Mouse (Mus musculus) lung, embryonic 16.5 days (tissue): Measurements from ENCODE around the gene Ikzf1. TPM values are rescaled to one million over a fixed set of nuclear protein-coding genes. Genes with fewer than 3 reads are reported as not detected.

Experiments
- ATAC-seq: fragments of 200-750 bp; cut with Nextera tagmentation; 2 replicates; pipeline ENCODE4 v1.8.0; 2017; ENCODE audit warnings: low read depth, mild to moderate bottlenecking, moderate library complexity
- H3K27ac ChIP-seq: fragments of 300-500 bp; sonication (generic); 2 replicates; pipeline ENCODE4 v1.5.1; 2014; ENCODE audit warnings: mild to moderate bottlenecking, control low read depth, low read length
- H3K27me3 ChIP-seq: fragments of 300-500 bp; sonication (generic); 2 replicates; pipeline ENCODE4 v1.6.1; 2014; ENCODE audit warnings: low read depth, low read length, mixed read lengths; ENCODE audit not compliant: control insufficient read depth, insufficient read depth
- H3K36me3 ChIP-seq: fragments of 300-500 bp; sonication (generic); 2 replicates; pipeline ENCODE4 v1.6.1; 2014; ENCODE audit warnings: low read length; ENCODE audit not compliant: control insufficient read depth, insufficient read depth
- H3K4me1 ChIP-seq: fragments of 300-500 bp; sonication (generic); replicated peaks from 2 replicates; pipeline ENCODE4 v1.6.1; 2014; ENCODE audit warnings: low read length, mixed read lengths; ENCODE audit not compliant: control insufficient read depth, insufficient read depth
- H3K4me2 ChIP-seq: fragments of 300-500 bp; sonication (generic); 2 replicates; pipeline ENCODE4 v1.6.1; 2014; ENCODE audit warnings: low read depth, low read length, control low read depth
- H3K4me3 ChIP-seq: fragments of 300-500 bp; sonication (generic); 2 replicates; pipeline ENCODE4 v1.5.1; 2014; ENCODE audit warnings: mild to moderate bottlenecking, low read length, control low read depth
- H3K9ac ChIP-seq: fragments of 300-500 bp; sonication (generic); 2 replicates; pipeline ENCODE4 v1.6.1; 2014; ENCODE audit warnings: low read length, control low read depth
- H3K9me3 ChIP-seq: fragments of 300-500 bp; sonication (generic); 2 replicates; pipeline ENCODE4 v1.6.1; 2016; ENCODE audit warnings: low read length; ENCODE audit not compliant: control insufficient read depth
- WGBS: fragments of 180-500 bp; shearing (Covaris S2); extraction: QIAGEN DNeasy Blood & Tissue Kit; methylation state at CpG from one replicate; pipeline ENCODE4 v1.1.7; 2014; 5-methylcytosine and 5-hydroxymethylcytosine counted together
- polyA plus RNA-seq: library from polyadenylated mRNA; unstranded; fragments of >200 nt; fragmentation: Nextera tagmentation; extraction: Ambion mirVana; gene quantifications from 2 replicates; pipeline ENCODE4 v1.2.1, GENCODE M21; 2015

Ikzf1 gene
- polyA plus RNA-seq, 1 experiment from 2014 or later, result 2.0 TPM

- Histone ChIP-seq H3K4me1 (no peaks in the 10 kb centered on the region), H3K4me2 (no peak overlapping the region), H3K27ac (no peak overlapping the region), H3K27me3 (no peaks in the 10 kb centered on the region), H3K36me3 (no peaks in the 10 kb centered on the region), H3K9ac (no peak overlapping the region), H3K9me3 (no peaks in the 10 kb centered on the region), H3K4me3 (no peak overlapping the region)
- 80% methylated on average over 1 of the region's 1 CpGs for WGBS
- no peak for ATAC-seq
Measured at GRCm38 (mm10) chr11:11766105-11766504, 81.3 kb downstream of the Ikzf1 start.

GRCm38 (mm10) chr11:11766736-11767135, 81.9 kb downstream of the Ikzf1 start:
- no peaks in the 10 kb centered on the region for H3K27me3 ChIP-seq
- H3K36me3 ChIP-seq, result no peaks in the 10 kb centered on the region
- no peak overlapping the region for H3K9ac ChIP-seq
- no peak for ATAC-seq
- H3K9me3 ChIP-seq, result no peaks in the 10 kb centered on the region
- no peak overlapping the region for H3K27ac ChIP-seq
- H3K4me1 ChIP-seq, result no peaks in the 10 kb centered on the region
- H3K4me3 ChIP-seq, result no peak overlapping the region
- H3K4me2 ChIP-seq, result no peak overlapping the region

- 86% methylated on average over 2 of the region's 2 CpGs for WGBS
- H3K4me3 ChIP-seq, result no peak overlapping the region
- no peak for ATAC-seq
- no peaks in the 10 kb centered on the region for H3K4me1 ChIP-seq
- H3K27ac ChIP-seq, result no peak overlapping the region
- no peaks in the 10 kb centered on the region for H3K27me3 ChIP-seq
- no peaks in the 10 kb centered on the region for H3K9me3 ChIP-seq
- H3K4me2 ChIP-seq, result no peak overlapping the region
- no peak overlapping the region for H3K9ac ChIP-seq
- H3K36me3 ChIP-seq, result no peaks in the 10 kb centered on the region
Measured at GRCm38 (mm10) chr11:11768057-11768456, 83.3 kb downstream of the Ikzf1 start.

- no peaks in the 10 kb centered on the region for H3K9me3 ChIP-seq
- WGBS, result 92% methylated on average over 20 of the region's 20 CpGs
- no peaks in the 10 kb centered on the region for H3K4me1 ChIP-seq
- no peak overlapping the region for H3K9ac ChIP-seq
- no peaks in the 10 kb centered on the region for H3K27me3 ChIP-seq
- no peaks in the 10 kb centered on the region for H3K36me3 ChIP-seq
- ATAC-seq, result no peak
- no peak overlapping the region for H3K4me2 ChIP-seq
- no peak overlapping the region for H3K4me3 ChIP-seq
- no peak overlapping the region for H3K27ac ChIP-seq
Measured at GRCm38 (mm10) chr11:11769281-11769680, 84.5 kb downstream of the Ikzf1 start.

GRCm38 (mm10) chr11:11770691-11771090, 85.9 kb downstream of the Ikzf1 start:
- no peaks in the 10 kb centered on the region for H3K9me3 ChIP-seq
- no peak overlapping the region for H3K9ac ChIP-seq
- no peaks in the 10 kb centered on the region for H3K4me1 ChIP-seq
- no peak for ATAC-seq
- WGBS, result 78% methylated on average over 3 of the region's 3 CpGs
- H3K27ac ChIP-seq, result no peak overlapping the region
- H3K4me2 ChIP-seq, result no peak overlapping the region
- H3K4me3 ChIP-seq, result no peak overlapping the region
- no peaks in the 10 kb centered on the region for H3K36me3 ChIP-seq
- no peaks in the 10 kb centered on the region for H3K27me3 ChIP-seq

- no peaks in the 10 kb centered on the region for H3K27me3 ChIP-seq
- H3K9me3 ChIP-seq, result no peaks in the 10 kb centered on the region
- no peaks in the 10 kb centered on the region for H3K36me3 ChIP-seq
- no peak overlapping the region for H3K4me2 ChIP-seq
- no peak overlapping the region for H3K4me3 ChIP-seq
- no peak overlapping the region for H3K27ac ChIP-seq
- no peak for ATAC-seq
- H3K9ac ChIP-seq, result no peak overlapping the region
- H3K4me1 ChIP-seq, result no peaks in the 10 kb centered on the region
- 86% methylated on average over 4 of the region's 4 CpGs for WGBS
Measured at GRCm38 (mm10) chr11:11772196-11772595, 87.4 kb downstream of the Ikzf1 start.

- Histone ChIP-seq H3K4me1 (no peaks in the 10 kb centered on the region), H3K27ac (no peak overlapping the region), H3K9ac (no peak overlapping the region), H3K27me3 (no peaks in the 10 kb centered on the region), H3K9me3 (no peaks in the 10 kb centered on the region), H3K36me3 (no peaks in the 10 kb centered on the region), H3K4me3 (no peak overlapping the region), H3K4me2 (no peak overlapping the region)
- no peak for ATAC-seq
- 89% methylated on average over 4 of the region's 4 CpGs for WGBS
Measured at GRCm38 (mm10) chr11:11774384-11774783, 89.6 kb downstream of the Ikzf1 start.

GRCm38 (mm10) chr11:11774893-11775292, 90.1 kb downstream of the Ikzf1 start:
- no peak overlapping the region for H3K9ac ChIP-seq
- no peak overlapping the region for H3K4me2 ChIP-seq
- no peak overlapping the region for H3K27ac ChIP-seq
- WGBS, result 85% methylated on average over 5 of the region's 5 CpGs
- H3K27me3 ChIP-seq, result no peaks in the 10 kb centered on the region
- H3K9me3 ChIP-seq, result no peaks in the 10 kb centered on the region
- H3K4me3 ChIP-seq, result no peak overlapping the region
- no peak for ATAC-seq
- H3K4me1 ChIP-seq, result no peaks in the 10 kb centered on the region
- H3K36me3 ChIP-seq, result no peaks in the 10 kb centered on the region

- H3K9me3 ChIP-seq, result no peaks in the 10 kb centered on the region
- H3K4me1 ChIP-seq, result no peaks in the 10 kb centered on the region
- H3K27me3 ChIP-seq, result no peaks in the 10 kb centered on the region
- no peak overlapping the region for H3K4me3 ChIP-seq
- ATAC-seq, result no peak
- H3K4me2 ChIP-seq, result no peak overlapping the region
- no peak overlapping the region for H3K9ac ChIP-seq
- WGBS, result 67% methylated on average over 4 of the region's 4 CpGs
- H3K27ac ChIP-seq, result no peak overlapping the region
- no peaks in the 10 kb centered on the region for H3K36me3 ChIP-seq
Measured at GRCm38 (mm10) chr11:11776071-11776821, 91.4 kb downstream of the Ikzf1 start.

GRCm38 (mm10) chr11:11776822-11777174, 92.0 kb downstream of the Ikzf1 start:
- H3K9ac ChIP-seq, result no peak overlapping the region
- no peak for ATAC-seq
- no peak overlapping the region for H3K4me3 ChIP-seq
- no peaks in the 10 kb centered on the region for H3K27me3 ChIP-seq
- H3K4me2 ChIP-seq, result no peak overlapping the region
- no peak overlapping the region for H3K27ac ChIP-seq
- 77% methylated on average over 7 of the region's 7 CpGs for WGBS
- no peaks in the 10 kb centered on the region for H3K36me3 ChIP-seq
- no peaks in the 10 kb centered on the region for H3K4me1 ChIP-seq
- no peaks in the 10 kb centered on the region for H3K9me3 ChIP-seq
